Mouse (Mus musculus) thymus, adult 2 months (tissue): ENCODE data around the gene Olfr370.

Experiments used
- CTCF ChIP-seq: fragments of 200-500 bp; IDR thresholded peaks from 2 replicates; pipeline ENCODE4 v1.5.1; 2012; ENCODE audit warnings: mild to moderate bottlenecking, control low read depth, low read length, moderate library complexity, borderline replicate concordance; ENCODE audit not compliant: control insufficient read depth, poor library complexity, insufficient read depth; ENCODE audit errors: extremely low read depth
- POLR2A ChIP-seq: fragments of 200-500 bp; IDR thresholded peaks from 2 replicates; pipeline ENCODE4 v1.6.1; 2012; ENCODE audit warnings: mild to moderate bottlenecking, low read length, control low read depth, moderate library complexity; ENCODE audit not compliant: control insufficient read depth, poor library complexity, insufficient read depth; ENCODE audit errors: extremely low read depth

DNA sequence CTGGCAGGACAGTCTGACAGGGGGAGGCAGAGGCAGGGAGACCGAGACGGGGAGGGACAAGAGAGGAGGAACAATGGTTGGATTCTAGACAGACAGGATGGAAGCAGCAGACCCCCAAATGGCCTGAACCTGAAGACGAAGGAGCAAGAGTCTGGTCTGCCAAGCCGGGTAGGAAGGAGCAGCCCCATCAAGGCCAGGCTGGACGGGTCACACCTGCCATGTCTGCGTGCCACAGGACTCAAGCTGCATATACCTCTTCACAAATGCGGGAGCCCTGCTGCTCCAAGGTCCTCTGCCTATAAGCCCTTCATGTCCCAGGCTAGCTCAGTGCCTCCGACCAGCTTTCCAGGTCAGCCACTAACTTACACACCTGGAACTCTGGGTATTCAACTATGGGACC, 44.1 kb downstream of the Olfr370 start:
- no peak for TF ChIP-seq CTCF
- TF ChIP-seq POLR2A, result no peak
